Mouse (Mus musculus): Measurements from ENCODE around the gene Zdhhc22. TPM values are rescaled to one million over a fixed set of nuclear protein-coding genes. Genes with fewer than 3 reads are reported as not detected.
A peak's percentile ranks its signal among the peaks of the same experiment; 100 is the strongest.

Gene Zdhhc22
- polyA plus RNA-seq, 1 experiment from 2014 or later: 0.82 TPM

DNA sequence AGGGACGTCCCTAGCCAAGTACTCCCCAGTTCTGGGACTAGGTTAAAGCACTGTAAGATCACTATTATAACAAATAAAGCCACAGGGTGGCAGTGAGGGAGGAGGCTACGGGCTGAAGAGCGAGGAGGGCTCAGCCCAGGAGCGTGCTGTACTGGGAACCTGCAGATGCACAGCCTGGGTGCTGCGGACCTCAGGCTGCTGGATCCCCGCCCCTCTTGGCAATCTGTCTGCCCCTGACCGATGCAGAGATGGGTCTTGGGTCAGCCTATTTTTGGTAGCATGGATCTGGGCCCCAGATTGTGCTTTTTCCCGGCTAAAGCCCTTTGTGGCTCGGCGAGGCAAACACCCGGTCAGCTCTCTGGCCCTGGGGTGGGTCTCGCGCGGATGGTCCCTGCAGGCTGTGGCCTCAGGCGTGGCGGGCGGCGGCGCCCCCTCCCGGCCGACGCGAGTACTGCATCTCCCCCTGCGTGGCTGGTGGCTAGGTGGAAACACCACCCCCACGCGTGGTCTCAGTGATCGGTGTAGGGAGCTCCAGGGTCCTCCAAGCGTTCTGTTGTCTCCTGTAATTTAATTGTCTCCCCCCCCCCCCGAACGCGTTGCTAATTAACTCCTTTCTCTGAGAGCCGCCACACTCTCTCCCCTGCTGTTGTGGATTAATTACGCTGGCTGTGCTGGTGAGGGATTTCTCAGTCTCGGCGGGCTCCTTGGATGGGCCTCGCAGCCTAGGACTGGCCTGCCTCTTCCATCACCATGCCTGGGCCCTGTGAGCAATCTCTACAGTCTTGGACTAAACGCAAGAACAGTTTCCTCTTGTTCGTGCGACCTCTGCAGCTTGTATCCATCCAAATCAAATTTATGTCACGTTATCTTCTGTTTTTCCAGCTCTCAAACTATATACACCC is 15.6 kb downstream of the Zdhhc22 start:
- DNase-seq (ENCODE audit: low spot score) (peak; percentile 85), ATAC-seq (ENCODE audit: low FRiP score) (peak; percentile 79)
- Histone ChIP-seq H3K4me1 (replicated peaks; ENCODE audit: control insufficient read depth, insufficient read depth, low read length) (peaks cover 4% of the 10 kb centered on the region; the same call in 1 of the 2 replicates), H3K27ac (ENCODE audit: low read depth, low read length) (no peak overlapping the region), H3K4me3 (ENCODE audit: low read depth, low read length) (peak overlapping the region; percentile 25), H3K9me3 (ENCODE audit: control insufficient read depth, low read length) (no peaks in the 10 kb centered on the region), H3K9ac (ENCODE audit: low read depth, low read length) (peak overlapping the region; percentile 54; the same call in 1 of the 2 replicates), H3K4me2 (replicated peaks; ENCODE audit: low read depth, low read length) (peak overlapping the region; percentile 54), H3K36me3 (ENCODE audit: control insufficient read depth, insufficient read depth, low read length) (no peaks in the 10 kb centered on the region), H3K27me3 (ENCODE audit: control insufficient read depth, insufficient read depth, low read length) (peaks cover 2% of the 10 kb centered on the region; the same call in 1 of the 2 replicates)
- 7% methylated on average over 40 of the region's 40 CpGs for WGBS

GRCm38 (mm10) chr12:86973706-86974105 is 16.5 kb downstream of the Zdhhc22 start:
- peaks cover 4% of the 10 kb centered on the region; the same call in 1 of the 2 replicates for H3K4me1 ChIP-seq (replicated peaks; ENCODE audit: control insufficient read depth, insufficient read depth, low read length)
- no peak overlapping the region for H3K4me3 ChIP-seq (ENCODE audit: low read depth, low read length)
- no peak overlapping the region for H3K9ac ChIP-seq (ENCODE audit: low read depth, low read length)
- no peaks in the 10 kb centered on the region for H3K36me3 ChIP-seq (ENCODE audit: control insufficient read depth, insufficient read depth, low read length)
- H3K9me3 ChIP-seq (ENCODE audit: control insufficient read depth, low read length): no peaks in the 10 kb centered on the region
- H3K27ac ChIP-seq (ENCODE audit: low read depth, low read length): no peak overlapping the region
- peaks cover 2% of the 10 kb centered on the region; the same call in 1 of the 2 replicates for H3K27me3 ChIP-seq (ENCODE audit: control insufficient read depth, insufficient read depth, low read length)
- H3K4me2 ChIP-seq (replicated peaks; ENCODE audit: low read depth, low read length): no peak overlapping the region
- DNase-seq (ENCODE audit: low spot score): no peak
- WGBS: 42% methylated on average over 8 of the region's 8 CpGs
- 0 out of 2 replicates have a peak, but pooled peaks have one; percentile 3 for ATAC-seq (ENCODE audit: low FRiP score)

- no peak for DNase-seq (ENCODE audit: low spot score)
- no peak overlapping the region for H3K27ac ChIP-seq (ENCODE audit: low read depth, low read length)
- H3K4me3 ChIP-seq (ENCODE audit: low read depth, low read length): no peak overlapping the region
- WGBS: 71% methylated on average over 7 of the region's 7 CpGs
- no peaks in the 10 kb centered on the region for H3K36me3 ChIP-seq (ENCODE audit: control insufficient read depth, insufficient read depth, low read length)
- no peak for ATAC-seq (ENCODE audit: low FRiP score)
- H3K9me3 ChIP-seq (ENCODE audit: control insufficient read depth, low read length): no peaks in the 10 kb centered on the region
- H3K4me2 ChIP-seq (replicated peaks; ENCODE audit: low read depth, low read length): no peak overlapping the region
- H3K27me3 ChIP-seq (ENCODE audit: control insufficient read depth, insufficient read depth, low read length): peaks cover 2% of the 10 kb centered on the region; the same call in 1 of the 2 replicates
- H3K9ac ChIP-seq (ENCODE audit: low read depth, low read length): no peak overlapping the region
- peaks cover 4% of the 10 kb centered on the region; the same call in 1 of the 2 replicates for H3K4me1 ChIP-seq (replicated peaks; ENCODE audit: control insufficient read depth, insufficient read depth, low read length)
Measured at GRCm38 (mm10) chr12:86973216-86973615, 17.0 kb downstream of the Zdhhc22 start.

DNA sequence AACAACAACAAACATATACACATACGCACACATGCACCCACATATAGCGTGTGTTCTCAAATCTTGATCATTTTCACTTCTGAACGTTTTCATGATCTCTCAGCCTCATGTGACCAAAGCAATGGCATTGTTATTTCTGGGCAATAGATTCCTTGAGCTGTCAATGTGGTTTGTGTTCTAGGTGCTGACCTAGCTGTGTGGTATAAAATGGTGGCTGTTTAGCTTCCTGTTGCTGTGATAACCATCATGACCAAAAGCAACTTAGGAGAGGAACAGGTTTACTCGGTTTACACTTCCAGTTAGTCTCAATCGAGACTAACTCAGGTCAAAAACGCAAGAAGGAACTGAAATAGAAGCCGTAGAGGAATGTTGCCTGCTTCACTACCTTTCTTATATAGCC is 19.1 kb downstream of the Zdhhc22 start:
- no peaks in the 10 kb centered on the region for H3K9me3 ChIP-seq (ENCODE audit: control insufficient read depth, low read length)
- no peaks in the 10 kb centered on the region for H3K36me3 ChIP-seq (ENCODE audit: control insufficient read depth, insufficient read depth, low read length)
- WGBS: 91% methylated on average over 7 of the region's 7 CpGs
- no peak for ATAC-seq (ENCODE audit: low FRiP score)
- H3K27ac ChIP-seq (ENCODE audit: low read depth, low read length): no peak overlapping the region
- H3K9ac ChIP-seq (ENCODE audit: low read depth, low read length): no peak overlapping the region
- H3K27me3 ChIP-seq (ENCODE audit: control insufficient read depth, insufficient read depth, low read length): no peaks in the 10 kb centered on the region; the same call in 1 of the 2 replicates
- no peak for DNase-seq (ENCODE audit: low spot score)
- H3K4me3 ChIP-seq (ENCODE audit: low read depth, low read length): no peak overlapping the region
- peaks cover 4% of the 10 kb centered on the region; the same call in 1 of the 2 replicates for H3K4me1 ChIP-seq (replicated peaks; ENCODE audit: control insufficient read depth, insufficient read depth, low read length)
- no peak overlapping the region for H3K4me2 ChIP-seq (replicated peaks; ENCODE audit: low read depth, low read length)

- no peak overlapping the region for H3K27ac ChIP-seq (ENCODE audit: low read depth, low read length)
- no peak overlapping the region for H3K4me3 ChIP-seq (ENCODE audit: low read depth, low read length)
- H3K4me2 ChIP-seq (replicated peaks; ENCODE audit: low read depth, low read length): no peak overlapping the region
- ATAC-seq (ENCODE audit: low FRiP score) (no peak), DNase-seq (ENCODE audit: low spot score) (no peak)
- 55% methylated on average over 3 of the region's 3 CpGs for WGBS
- no peaks in the 10 kb centered on the region for H3K4me1 ChIP-seq (replicated peaks; ENCODE audit: control insufficient read depth, insufficient read depth, low read length)
- no peaks in the 10 kb centered on the region for H3K36me3 ChIP-seq (ENCODE audit: control insufficient read depth, insufficient read depth, low read length)
- H3K27me3 ChIP-seq (ENCODE audit: control insufficient read depth, insufficient read depth, low read length): no peaks in the 10 kb centered on the region; the same call in 1 of the 2 replicates
- no peaks in the 10 kb centered on the region for H3K9me3 ChIP-seq (ENCODE audit: control insufficient read depth, low read length)
- H3K9ac ChIP-seq (ENCODE audit: low read depth, low read length): no peak overlapping the region
Measured at GRCm38 (mm10) chr12:86969220-86969601, 21.0 kb downstream of the Zdhhc22 start.

DNA sequence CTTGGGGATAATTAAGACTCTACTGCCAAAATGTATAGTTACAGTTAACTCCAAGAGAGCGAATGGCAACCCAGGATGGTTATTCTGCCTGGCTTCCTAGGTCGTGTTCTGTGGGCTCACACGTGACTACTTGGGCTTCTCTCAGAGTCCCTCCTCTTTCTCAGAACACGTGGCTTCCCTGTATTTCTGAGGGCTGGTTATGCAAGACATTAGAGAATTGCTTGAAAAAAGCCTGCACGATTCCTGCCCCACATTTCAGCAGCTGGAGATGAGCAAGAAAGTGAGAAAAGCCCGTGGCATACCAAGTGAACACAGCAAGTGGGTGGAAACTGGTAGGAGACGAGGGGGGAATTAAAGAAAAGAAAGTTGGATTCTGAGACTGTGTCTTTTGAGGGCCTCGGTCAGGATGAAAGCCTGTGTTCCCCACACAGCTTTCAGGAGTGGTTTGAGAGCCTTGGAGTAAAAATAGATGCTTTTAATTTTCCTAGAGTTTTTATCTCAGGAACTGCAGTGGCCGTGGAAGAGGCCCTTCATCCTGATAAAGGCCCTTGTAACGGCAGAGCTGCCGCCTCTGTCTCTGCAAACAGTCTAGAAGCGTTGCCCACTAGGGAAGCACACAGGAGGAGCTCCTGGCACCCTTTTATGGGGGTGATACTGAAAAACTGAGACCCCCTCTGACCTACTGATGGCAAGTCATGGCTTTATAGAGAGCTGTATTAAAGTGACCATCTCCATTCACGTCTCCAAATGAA is 21.6 kb downstream of the Zdhhc22 start:
- no peak overlapping the region for H3K27ac ChIP-seq (ENCODE audit: low read depth, low read length)
- no peaks in the 10 kb centered on the region for H3K4me1 ChIP-seq (replicated peaks; ENCODE audit: control insufficient read depth, insufficient read depth, low read length)
- H3K4me2 ChIP-seq (replicated peaks; ENCODE audit: low read depth, low read length): no peak overlapping the region
- no peak for ATAC-seq (ENCODE audit: low FRiP score)
- H3K36me3 ChIP-seq (ENCODE audit: control insufficient read depth, insufficient read depth, low read length): no peaks in the 10 kb centered on the region
- no peaks in the 10 kb centered on the region for H3K27me3 ChIP-seq (ENCODE audit: control insufficient read depth, insufficient read depth, low read length)
- no peaks in the 10 kb centered on the region for H3K9me3 ChIP-seq (ENCODE audit: control insufficient read depth, low read length)
- DNase-seq (ENCODE audit: low spot score): no peak
- no peak overlapping the region for H3K9ac ChIP-seq (ENCODE audit: low read depth, low read length)
- H3K4me3 ChIP-seq (ENCODE audit: low read depth, low read length): no peak overlapping the region
- 73% methylated on average over 13 of the region's 13 CpGs for WGBS

GRCm38 (mm10) chr12:86965237-86965799 is 24.9 kb downstream of the Zdhhc22 start:
- H3K36me3 ChIP-seq (ENCODE audit: control insufficient read depth, insufficient read depth, low read length): peaks cover 6% of the 10 kb centered on the region; the same call in 1 of the 2 replicates
- ATAC-seq (ENCODE audit: low FRiP score): no peak

DNA sequence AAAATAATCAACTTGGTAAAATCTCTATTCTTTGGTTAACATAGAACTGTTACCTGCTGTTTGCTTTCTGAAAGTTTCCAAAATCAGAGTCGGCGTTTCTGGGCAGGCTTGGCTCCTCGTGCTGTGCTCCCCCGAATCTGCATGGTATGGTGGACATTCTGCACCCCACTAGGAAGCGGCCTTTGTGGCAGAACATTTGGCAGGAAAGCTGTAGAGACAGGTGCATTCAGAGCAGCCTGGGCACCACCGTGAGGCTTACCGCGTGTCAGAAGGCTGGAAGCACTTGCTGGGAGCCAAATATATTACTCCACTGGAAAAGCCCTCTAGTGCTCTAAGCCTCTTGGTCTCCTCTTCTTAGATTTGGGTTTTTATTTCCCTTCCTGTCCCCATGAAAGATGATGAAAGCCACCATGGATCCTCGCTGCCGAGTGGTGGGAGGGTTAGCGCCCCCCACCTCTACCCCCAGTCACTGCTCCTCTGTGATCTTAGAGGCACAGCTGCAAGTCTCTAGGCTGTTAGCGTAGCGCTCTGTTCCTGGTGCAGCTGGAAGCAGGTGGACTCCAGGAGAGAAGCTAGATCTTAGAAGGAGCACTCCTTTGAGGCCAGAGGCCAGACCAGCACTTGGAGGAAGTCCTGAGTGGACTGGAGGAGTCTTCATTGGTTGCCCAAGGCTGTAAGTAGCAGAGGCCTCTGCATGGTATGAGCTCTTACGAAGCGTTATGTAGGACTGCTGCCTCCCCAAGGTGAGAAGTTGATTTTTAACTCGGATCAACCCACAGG is 25.8 kb downstream of the Zdhhc22 start:
- no peak overlapping the region for H3K9ac ChIP-seq (ENCODE audit: low read depth, low read length)
- H3K4me2 ChIP-seq (replicated peaks; ENCODE audit: low read depth, low read length): no peak overlapping the region
- DNase-seq (ENCODE audit: low spot score) (no peak), ATAC-seq (ENCODE audit: low FRiP score) (no peak)
- no peaks in the 10 kb centered on the region for H3K4me1 ChIP-seq (replicated peaks; ENCODE audit: control insufficient read depth, insufficient read depth, low read length)
- H3K9me3 ChIP-seq (ENCODE audit: control insufficient read depth, low read length): no peaks in the 10 kb centered on the region
- WGBS: 93% methylated on average over 16 of the region's 16 CpGs
- no peaks in the 10 kb centered on the region for H3K27me3 ChIP-seq (ENCODE audit: control insufficient read depth, insufficient read depth, low read length)
- peaks cover 10% of the 10 kb centered on the region for H3K36me3 ChIP-seq (ENCODE audit: control insufficient read depth, insufficient read depth, low read length)
- H3K4me3 ChIP-seq (ENCODE audit: low read depth, low read length): no peak overlapping the region
- no peak overlapping the region for H3K27ac ChIP-seq (ENCODE audit: low read depth, low read length)

More at GRCm38 (mm10) chr12:86965237-86965799, 24.9 kb downstream of the Zdhhc22 start:
- DNase-seq (ENCODE audit: low spot score): no peak
- WGBS: 89% methylated on average over 4 of the region's 4 CpGs
- H3K27ac ChIP-seq (ENCODE audit: low read depth, low read length): no peak overlapping the region
- no peak overlapping the region for H3K9ac ChIP-seq (ENCODE audit: low read depth, low read length)
- no peak overlapping the region for H3K4me3 ChIP-seq (ENCODE audit: low read depth, low read length)
- H3K4me1 ChIP-seq (replicated peaks; ENCODE audit: control insufficient read depth, insufficient read depth, low read length): no peaks in the 10 kb centered on the region
- H3K4me2 ChIP-seq (replicated peaks; ENCODE audit: low read depth, low read length): no peak overlapping the region
- H3K9me3 ChIP-seq (ENCODE audit: control insufficient read depth, low read length): no peaks in the 10 kb centered on the region
- no peaks in the 10 kb centered on the region for H3K27me3 ChIP-seq (ENCODE audit: control insufficient read depth, insufficient read depth, low read length)
